Mouse (Mus musculus) effector memory CD4-positive, alpha-beta T cell, adult 7 months (primary cell): ENCODE data around the gene Furin. TPM values are rescaled to one million over a fixed set of nuclear protein-coding genes. Genes with fewer than 3 reads are reported as not detected.

ENCODE experiments used
- polyA plus RNA-seq: library from polyadenylated mRNA; unstranded; fragments of 100-300 nt; shearing (Covaris generic); gene quantifications from one replicate; pipeline ENCODE4 v1.2.1, GENCODE M21; 2017

The Furin gene
- 265 TPM for polyA plus RNA-seq

DNA sequence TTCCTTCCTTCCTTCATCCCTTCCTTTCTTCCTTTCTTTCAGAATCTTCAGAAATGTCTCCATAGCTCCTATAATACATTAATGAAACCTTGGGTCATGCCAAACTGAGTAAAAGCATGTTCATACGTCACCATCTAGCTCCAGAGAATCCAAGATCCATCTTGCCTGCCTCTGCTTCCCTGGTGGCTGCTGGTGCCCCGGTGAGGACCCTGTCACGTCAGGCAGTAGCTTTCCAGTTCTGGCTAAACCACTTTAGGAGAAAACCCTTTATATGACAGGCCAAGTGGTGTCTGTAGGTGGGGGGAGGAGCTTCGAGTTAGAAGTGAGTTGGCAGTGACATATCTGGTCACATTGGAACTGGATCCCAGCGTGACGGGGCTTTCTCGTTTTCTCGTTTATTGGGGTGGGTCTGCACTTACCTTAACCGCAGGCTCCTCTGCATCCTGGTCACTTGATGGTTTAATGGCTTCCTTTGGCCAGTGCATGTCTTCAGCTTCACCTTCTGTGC lies at the start of gene Furin:
TSS of gene Furin (minus strand) at position 249 of the 508 bp plus-strand sequence.

DNA sequence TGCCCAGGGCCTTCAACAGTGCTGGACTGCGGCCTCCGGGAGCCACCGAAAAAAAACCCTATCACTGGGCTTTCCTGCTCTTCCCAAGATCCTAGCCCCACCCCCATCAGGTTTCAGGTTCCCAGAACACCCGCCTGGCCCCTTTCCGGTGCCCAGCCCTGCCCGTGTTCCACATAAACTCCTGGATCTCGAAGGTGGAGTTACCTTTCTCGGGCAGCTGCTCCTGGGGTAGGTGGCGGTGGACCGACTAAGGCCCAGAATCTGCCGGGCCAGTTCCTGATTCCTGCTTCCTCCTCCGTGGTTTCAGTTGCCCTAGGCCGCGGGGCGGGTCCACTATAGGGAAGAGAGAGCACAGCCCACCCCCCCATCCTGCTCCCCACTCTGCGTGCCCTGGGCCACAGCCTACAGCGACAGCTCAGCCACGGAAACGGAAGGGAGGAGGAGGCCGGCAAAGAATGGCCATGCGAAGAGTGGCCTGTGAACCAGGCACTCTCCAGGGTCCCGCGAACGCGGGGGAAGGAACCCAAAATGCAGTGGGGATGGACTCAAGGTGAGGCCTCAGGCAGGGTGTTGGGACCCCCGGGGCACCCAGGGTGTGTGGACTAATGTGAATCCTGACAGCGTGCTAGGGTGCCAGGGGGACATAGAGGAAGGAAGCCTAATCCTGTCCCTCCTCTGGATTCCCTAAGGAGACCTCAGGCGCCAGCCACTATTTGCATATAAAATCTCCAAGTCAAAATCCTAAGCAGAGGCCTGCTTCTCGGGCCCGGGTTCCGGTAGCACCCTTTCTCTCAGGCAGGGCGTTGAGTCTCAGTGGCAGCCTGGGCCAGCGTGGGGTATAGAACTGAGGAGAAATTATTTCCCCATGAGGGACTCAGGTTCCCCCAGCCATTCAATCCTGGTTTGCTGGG lies 17.3 kb downstream of the Furin start, which contains the start of gene Fes:
TSS of gene Fes (minus strand) at position 314 of the 911 bp plus-strand sequence.

DNA sequence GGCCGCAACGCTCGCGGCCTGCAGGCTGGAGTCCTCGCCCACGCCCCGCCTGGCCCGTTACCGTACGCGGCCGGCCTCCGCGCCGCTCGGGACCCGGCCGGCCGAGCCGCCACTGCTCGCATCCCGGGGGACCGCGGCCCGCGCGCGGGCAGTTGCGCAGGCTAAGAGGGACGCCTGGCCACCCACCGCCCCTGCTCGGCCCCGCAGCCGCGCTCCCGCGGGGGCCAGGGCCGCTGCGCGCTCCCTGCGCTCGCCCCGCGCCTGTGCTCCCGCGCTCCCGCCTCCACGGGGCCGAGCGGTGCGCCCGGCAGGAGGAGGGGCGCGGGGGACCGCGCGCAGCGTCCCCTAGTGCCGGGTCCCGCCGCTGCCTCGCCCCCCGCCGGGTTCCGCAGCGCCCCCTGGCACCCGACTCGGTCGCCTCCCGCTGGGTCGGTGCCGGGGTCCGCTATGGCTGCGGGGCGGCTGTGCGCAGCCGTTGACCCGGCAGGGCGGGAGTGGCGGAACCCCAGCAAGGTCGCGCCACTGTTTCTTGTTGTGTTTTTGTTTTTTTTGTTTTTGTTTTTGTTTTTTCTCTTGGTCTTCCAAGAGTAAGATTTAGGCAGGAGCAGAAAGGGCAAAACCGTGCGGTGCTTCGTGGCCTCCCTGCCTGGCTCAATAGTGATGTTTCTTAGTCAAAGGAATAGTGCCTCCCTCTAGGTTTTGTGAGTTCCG lies 34.0 kb downstream of the Furin start, which contains the start of gene Man2a2:
TSS of gene Man2a2 (minus strand) at position 335 of the 711 bp plus-strand sequence.

DNA sequence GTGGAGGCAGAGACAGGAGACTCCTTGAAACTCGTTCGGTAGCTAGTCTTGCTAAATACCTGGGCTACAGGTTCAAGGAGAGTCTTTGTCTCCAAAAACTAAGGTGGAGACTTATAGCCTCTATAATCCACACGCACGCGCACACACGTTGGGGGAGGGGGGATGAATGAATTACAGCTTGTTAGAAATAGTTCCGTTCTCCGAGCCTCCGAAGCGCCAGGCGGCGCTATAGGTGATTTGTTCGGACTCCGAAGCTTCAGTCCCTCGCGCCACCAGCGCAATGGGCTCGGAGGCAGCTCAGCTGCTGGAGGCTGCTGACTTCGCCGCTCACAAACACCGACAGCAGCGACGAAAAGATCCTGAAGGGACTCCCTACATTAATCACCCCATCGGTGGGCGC lies 62.4 kb downstream of the Furin start, which contains the start of gene Hddc3:
TSS of gene Hddc3 (plus strand) at position 247 of the 400 bp plus-strand sequence.

DNA sequence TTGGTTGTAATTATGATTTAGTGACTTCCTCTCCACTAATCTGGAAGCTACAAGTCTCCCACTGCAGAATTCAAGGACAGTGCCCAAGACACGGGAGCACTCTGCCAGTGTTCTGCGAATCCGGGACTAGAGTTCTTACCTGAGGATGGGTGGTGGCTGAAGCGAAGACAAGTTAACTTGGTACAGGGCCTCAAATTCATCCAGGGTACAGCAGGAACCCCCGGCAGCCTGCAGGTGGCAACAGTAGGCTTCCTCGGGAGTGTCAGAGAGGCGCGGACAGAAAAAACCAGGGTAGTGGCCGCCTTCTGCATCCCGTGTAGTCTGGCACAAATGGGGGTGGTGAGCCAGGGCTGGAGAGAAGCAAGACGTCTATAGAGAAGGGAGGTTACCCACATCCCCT lies 64.4 kb downstream of the Furin start, which contains the start of gene Unc45a:
TSS of gene Unc45a (minus strand) at position 213 of the 400 bp plus-strand sequence.

Other genes with a start within 250 kb of the Furin start
- 3.8 TPM for gene Sema4b, start 218.6 kb downstream of the Furin start, polyA plus RNA-seq
- 64.2 TPM for gene Cib1, start 172.6 kb downstream of the Furin start, polyA plus RNA-seq
- 3.6 TPM for gene Gdpgp1, start 172.6 kb downstream of the Furin start, polyA plus RNA-seq
- gene Ttll13, start 159.1 kb downstream of the Furin start, polyA plus RNA-seq = 0.95 TPM
- gene Ngrn, start 144.2 kb downstream of the Furin start, polyA plus RNA-seq = 23.7 TPM
- 37.8 TPM for gene Vps33b, start 135.8 kb downstream of the Furin start, polyA plus RNA-seq
- gene Prc1, start 111.0 kb downstream of the Furin start, polyA plus RNA-seq = 9.6 TPM
- gene Rccd1, start 81.0 kb downstream of the Furin start, polyA plus RNA-seq = 36.5 TPM
- 177 TPM for gene Unc45a, start 64.4 kb downstream of the Furin start, polyA plus RNA-seq
- 1.6 TPM for gene Hddc3, start 62.3 kb downstream of the Furin start, polyA plus RNA-seq
- 86.1 TPM for gene Man2a2, start 34.1 kb downstream of the Furin start, polyA plus RNA-seq
- gene Fes, start 17.5 kb downstream of the Furin start, polyA plus RNA-seq = 5.0 TPM
- gene Blm, start 129.7 kb upstream of the Furin start, polyA plus RNA-seq = 9.7 TPM